8 mouse cellular contexts compared by ENCODE assay signal in the genomic region with DNA sequence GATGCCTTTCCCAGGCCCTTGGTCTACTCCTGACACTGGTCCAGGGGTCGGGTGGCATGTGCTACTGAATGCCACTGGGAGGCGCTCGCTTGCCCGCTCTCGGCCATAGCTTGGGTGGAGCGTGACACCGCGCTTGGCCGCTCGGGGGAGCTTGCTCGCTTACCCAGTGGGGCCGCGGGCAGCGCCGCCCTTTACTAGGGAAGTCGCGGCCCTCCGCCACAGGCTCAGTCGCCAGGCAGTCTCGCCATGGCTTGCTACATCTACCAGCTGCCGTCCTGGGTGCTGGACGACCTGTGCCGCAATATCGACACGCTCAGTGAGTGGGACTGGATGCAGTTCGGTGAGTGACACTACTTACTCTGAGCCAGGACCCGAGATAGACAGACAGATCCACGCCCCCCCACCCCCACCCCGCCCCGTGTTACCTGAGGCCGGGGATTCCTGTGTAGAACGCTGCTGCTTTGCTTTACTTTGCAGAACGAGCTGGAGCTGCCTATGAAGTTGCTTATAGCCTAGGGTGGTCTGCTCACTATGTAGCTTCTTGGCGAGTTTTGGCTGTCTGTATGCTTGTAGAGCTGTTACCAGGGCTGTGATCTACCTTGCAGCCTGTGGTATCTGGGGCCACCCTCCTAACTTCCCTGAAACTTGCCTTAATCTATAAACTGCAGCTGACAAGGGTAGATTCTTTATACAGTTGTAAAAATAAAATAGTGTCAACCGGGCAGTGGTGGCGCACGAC. TPM values are rescaled to one million over a fixed set of nuclear protein-coding genes. Genes with fewer than 3 reads are reported as not detected.
DNase-seq lines count a peak whose midpoint lies in the region; ATAC-seq lines count a peak whose summit lies in the region.

A gene (plus strand): TSS at position 166 of the 739 bp plus-strand sequence.

- peak within 1 kb of the TSS; percentile 77 for H3K9ac ChIP-seq in heart, embryonic 14.5 days (ENCODE audit: low read length)
- H3K9ac ChIP-seq in liver, embryonic 13.5 days, result peak within 1 kb of the TSS; percentile 73
- H3K9ac ChIP-seq in stomach, embryonic 16.5 days (ENCODE audit: low read length), result peak within 1 kb of the TSS; percentile 85

- H3K36me3 ChIP-seq in heart, embryonic 14.5 days (ENCODE audit: control insufficient read depth, insufficient read depth, low read length), result 0 out of 2 replicates have a peak, but pooled peaks cover 3% of the 10 kb centered on the region
- no peaks in the 10 kb centered on the region for H3K36me3 ChIP-seq in liver, embryonic 13.5 days
- no peaks in the 10 kb centered on the region for H3K36me3 ChIP-seq in stomach, embryonic 16.5 days (ENCODE audit: control insufficient read depth, insufficient read depth, low read length)

- peak; percentile 92 for DNase-seq in CD4-positive helper T cell, adult 2 months (ENCODE audit: low read depth, low spot score)
- peak; percentile 79 for DNase-seq in fibroblast of lung, adult 2 months (ENCODE audit: low read depth)
- peak; percentile 97 for DNase-seq in kidney, postnatal 14 days
- peak; percentile 89 for DNase-seq in liver, embryonic 13.5 days
- peak; percentile 89 for DNase-seq in neural tube, embryonic 10.5 days (ENCODE audit: extremely low spot score, low spot score)

- H3K27me3 ChIP-seq in heart, embryonic 14.5 days (ENCODE audit: control insufficient read depth, insufficient read depth, low read length), result no peaks in the 10 kb centered on the region
- H3K27me3 ChIP-seq in liver, embryonic 13.5 days, result no peaks in the 10 kb centered on the region
- no peaks in the 10 kb centered on the region for H3K27me3 ChIP-seq in stomach, embryonic 16.5 days (ENCODE audit: control insufficient read depth, insufficient read depth, low read length)

- H3K4me3 ChIP-seq in brown adipose tissue, adult 24 weeks (ENCODE audit: insufficient read depth, low read depth, low read length), result peak within 1 kb of the TSS; percentile 76
- peak within 1 kb of the TSS; percentile 55 to 77 for H3K4me3 ChIP-seq in heart, embryonic 14.5 days (ENCODE audit: control insufficient read depth in 1 of 2, insufficient read depth in 1 of 2, low read depth in 1 of 2, low read length in 2 of 2)
- H3K4me3 ChIP-seq in liver, embryonic 13.5 days (replicated peaks), result peak within 1 kb of the TSS; percentile 68
- peak within 1 kb of the TSS; percentile 68 for H3K4me3 ChIP-seq in stomach, embryonic 16.5 days (replicated peaks; ENCODE audit: low read length)

- ATAC-seq in heart, embryonic 14.5 days (ENCODE audit: insufficient number of reproducible peaks, insufficient read depth, low FRiP score, low read depth), result peak; percentile 89
- peak; percentile 94 for ATAC-seq in liver, embryonic 13.5 days (ENCODE audit: low read depth)
- ATAC-seq in stomach, embryonic 16.5 days (ENCODE audit: insufficient read depth, low FRiP score), result peak; percentile 95

- H3K27ac ChIP-seq in brown adipose tissue, adult 24 weeks (replicated peaks; ENCODE audit: low read depth, low read length), result peak within 1 kb of the TSS; percentile 95
- H3K27ac ChIP-seq in heart, embryonic 14.5 days (replicated peaks in 1 of 2; ENCODE audit: control insufficient read depth in 1 of 2, insufficient read depth in 1 of 2, low read depth in 2 of 2, low read length in 2 of 2), result no peak within 1 kb of the TSS
- peak within 1 kb of the TSS; percentile 80 for H3K27ac ChIP-seq in liver, embryonic 13.5 days
- peak within 1 kb of the TSS; percentile 52; the same call in 1 of the 2 replicates for H3K27ac ChIP-seq in stomach, embryonic 16.5 days (ENCODE audit: low read length)

- H3K9me3 ChIP-seq in heart, embryonic 14.5 days (ENCODE audit: control insufficient read depth, low read length), result no peaks in the 10 kb centered on the region
- no peaks in the 10 kb centered on the region for H3K9me3 ChIP-seq in liver, embryonic 13.5 days (replicated peaks)
- H3K9me3 ChIP-seq in stomach, embryonic 16.5 days (replicated peaks; ENCODE audit: control insufficient read depth, low read length), result no peaks in the 10 kb centered on the region

- peaks cover 22% of the 10 kb centered on the region for H3K4me1 ChIP-seq in brown adipose tissue, adult 24 weeks (ENCODE audit: control insufficient read depth, insufficient read depth, insufficient read length, low read length)
- no peaks in the 10 kb centered on the region for H3K4me1 ChIP-seq in heart, embryonic 14.5 days (ENCODE audit: control insufficient read depth in 2 of 2, insufficient read depth in 2 of 2, low read length in 2 of 2)
- peaks cover 44% of the 10 kb centered on the region for H3K4me1 ChIP-seq in liver, embryonic 13.5 days (replicated peaks)
- H3K4me1 ChIP-seq in stomach, embryonic 16.5 days (ENCODE audit: control insufficient read depth, insufficient read depth, low read length), result no peaks in the 10 kb centered on the region

- H3K4me2 ChIP-seq in heart, embryonic 14.5 days (ENCODE audit: low read length), result peak within 1 kb of the TSS; percentile 75
- peak within 1 kb of the TSS; percentile 77 for H3K4me2 ChIP-seq in liver, embryonic 13.5 days
- H3K4me2 ChIP-seq in stomach, embryonic 16.5 days (ENCODE audit: low read depth, low read length), result peak within 1 kb of the TSS; percentile 81

- WGBS in heart, embryonic 14.5 days, result 7% methylated on average over 37 of the region's 37 CpGs
- 2% methylated on average over 37 of the region's 37 CpGs for WGBS in liver, embryonic 13.5 days (ENCODE audit: insufficient replicate concordance)
- WGBS in stomach, embryonic 16.5 days, result 8% methylated on average over 37 of the region's 37 CpGs

RNA-seq across cellular contexts. Expression of the gene that starts here (rescaled TPM):
- 18.9 and 19.7 TPM in 2 replicates for polyA plus RNA-seq in brown adipose tissue, adult 24 weeks (2012; ENCODE audit: insufficient read depth, insufficient read length, missing spikeins)
- 3.9 and 4.7 TPM in 2 replicates for polyA plus RNA-seq in heart, embryonic 14.5 days (2014; fragmentation: Nextera tagmentation; extraction: Ambion mirVana)
- polyA plus RNA-seq in liver, embryonic 13.5 days (2015; fragmentation: Nextera tagmentation; extraction: Ambion mirVana), result 12.1 and 14.9 TPM in 2 replicates
- 9.3 and 12.0 TPM in 2 replicates for polyA plus RNA-seq in stomach, embryonic 16.5 days (2015; fragmentation: Nextera tagmentation; extraction: Ambion mirVana)

Comparison
In these comparisons a context has a peak if more than half of its experiments do, and no peak if none do; other contexts are left out.
1. H3K27ac ChIP-seq: peak in brown adipose tissue, adult 24 weeks (single experiment), liver, embryonic 13.5 days (single experiment) and stomach, embryonic 16.5 days (single experiment); none in heart, embryonic 14.5 days (0 of 2).
2. Peak in every context shown above with its lines, with median percentiles within 50 percentile points of each other: DNase-seq, H3K4me3 ChIP-seq, ATAC-seq, H3K4me2 ChIP-seq and H3K9ac ChIP-seq.